7 mouse cellular contexts compared by ENCODE assay signal in genomic region chr15:28024031-28024964, GRCm38 (mm10). TPM values are rescaled to one million over a fixed set of nuclear protein-coding genes. Genes with fewer than 3 reads are reported as not detected.
DNase-seq lines count a peak whose midpoint lies in the region; ATAC-seq and TF ChIP-seq lines count a peak whose summit lies in the region.

No protein-coding gene starts in this region.

- H3K4me2 ChIP-seq in embryonic facial prominence, embryonic 12.5 days (replicated peaks) = peak overlapping the region; percentile 91
- peak overlapping the region; percentile 62 for H3K4me2 ChIP-seq in midbrain, postnatal 0 days (ENCODE audit: low read depth, low read length, poor library complexity, severe bottlenecking)

- H3K27ac ChIP-seq in embryonic facial prominence, embryonic 12.5 days = peak overlapping the region; percentile 98
- peak overlapping the region; percentile 97 for H3K27ac ChIP-seq in midbrain, postnatal 0 days (ENCODE audit: low read depth, low read length)

- peak; percentile 67 for ATAC-seq in embryonic facial prominence, embryonic 12.5 days (ENCODE audit: insufficient number of reproducible peaks, insufficient read depth, low FRiP score, low TSS enrichment)
- ATAC-seq in midbrain, postnatal 0 days (ENCODE audit: low FRiP score) = peak; percentile 47

- H3K36me3 ChIP-seq in embryonic facial prominence, embryonic 12.5 days = no peaks in the 10 kb centered on the region
- H3K36me3 ChIP-seq in midbrain, postnatal 0 days (ENCODE audit: insufficient read depth, low read length) = no peaks in the 10 kb centered on the region

- peak overlapping the region; percentile 96 for H3K9ac ChIP-seq in embryonic facial prominence, embryonic 12.5 days
- peak overlapping the region; percentile 98 for H3K9ac ChIP-seq in midbrain, postnatal 0 days (replicated peaks; ENCODE audit: low read length, poor library complexity, severe bottlenecking)

- DNase-seq in adrenal gland, postnatal 4 days (ENCODE audit: low spot score in 2 of 2) = peak; percentile 50 to 56
- peak; percentile 74 to 81 for DNase-seq in heart, adult 9 months (ENCODE audit: low spot score in 2 of 2)
- DNase-seq in kidney, adult 9 months = peak; percentile 69
- DNase-seq in liver = peak; percentile 63
- peak; percentile 68 for DNase-seq in midbrain, postnatal 0 days (ENCODE audit: low spot score)
- peak; percentile 17 to 70 for DNase-seq in spleen, postnatal 4 days (ENCODE audit: low spot score in 2 of 2)

- WGBS in embryonic facial prominence, embryonic 12.5 days = under 1% methylated on average over 75 of the region's 81 CpGs
- 1% methylated on average over 44 of the region's 81 CpGs for WGBS in midbrain, postnatal 0 days

- H3K9me3 ChIP-seq in embryonic facial prominence, embryonic 12.5 days = no peaks in the 10 kb centered on the region
- H3K9me3 ChIP-seq in midbrain, postnatal 0 days (ENCODE audit: low read length) = no peaks in the 10 kb centered on the region

- H3K27me3 ChIP-seq in embryonic facial prominence, embryonic 12.5 days = no peaks in the 10 kb centered on the region
- H3K27me3 ChIP-seq in midbrain, postnatal 0 days (ENCODE audit: insufficient read depth, low read length) = no peaks in the 10 kb centered on the region

- H3K4me1 ChIP-seq in embryonic facial prominence, embryonic 12.5 days = peaks cover 33% of the 10 kb centered on the region
- H3K4me1 ChIP-seq in midbrain, postnatal 0 days (ENCODE audit: insufficient read depth, low read length) = peaks cover 20% of the 10 kb centered on the region

- H3K4me3 ChIP-seq in embryonic facial prominence, embryonic 12.5 days = peak overlapping the region; percentile 93
- peak overlapping the region; percentile 96 for H3K4me3 ChIP-seq in midbrain, postnatal 0 days (ENCODE audit: low read depth, low read length)

- no peak for TF ChIP-seq CTCF in midbrain, postnatal 0 days (IDR thresholded peaks at IDR 0.05)

RNA-seq across cellular contexts. Expression of gene Trio, which starts 1.4 kb away (rescaled TPM):
- 100 to 1,000 TPM; 111 to 118 TPM for total RNA-seq in adrenal gland, postnatal 4 days (2021)
- polyA plus RNA-seq in embryonic facial prominence, embryonic 12.5 days (2016; fragmentation: Nextera tagmentation; extraction: Ambion mirVana) = 69.8 and 73.5 TPM in 2 replicates
- total RNA-seq in midbrain, postnatal 0 days (2014; rRNA removed) = 213 and 251 TPM in 2 replicates
- 19.0 and 23.3 TPM in 2 replicates for polyA plus RNA-seq in midbrain, postnatal 0 days (2015; fragmentation: Nextera tagmentation; extraction: Ambion mirVana)

Comparison
In these comparisons a context has a peak if more than half of its experiments do, and no peak if none do; other contexts are left out.
1. Peak in every context shown above with its lines: DNase-seq, ATAC-seq, H3K4me3 ChIP-seq and H3K27ac ChIP-seq.